Mouse (Mus musculus) lung, postnatal 4 days (tissue): ENCODE data around the gene Parp16.
"Not testable (repeated sequence)": the region's sequence is repeated elsewhere in the genome, so short reads cannot be mapped to it uniquely, and the experiment has no call there.

ENCODE experiments used
- DNase-seq, 2 experiments: peaks; one replicate each; pipeline ENCODE4 v3.0.0; 2021

Parp16 gene

GRCm38 (mm10) chr9:65247502-65248376, 52.6 kb downstream of the Parp16 start:
- DNase-seq = peak; percentile 19 to 42

- peak in 1 of 2 experiments; percentile 7 for DNase-seq
These were observed 53.2 kb downstream of the Parp16 start for GRCm38 (mm10) chr9:65248377-65248690.

GRCm38 (mm10) chr9:65252026-65252425, 56.9 kb downstream of the Parp16 start:
- DNase-seq = no peak

GRCm38 (mm10) chr9:65255906-65256600, 60.9 kb downstream of the Parp16 start:
- DNase-seq = no peak

- no peak for DNase-seq
These were observed 62.2 kb downstream of the Parp16 start for GRCm38 (mm10) chr9:65257218-65257910.

- DNase-seq = no peak
These were observed 64.2 kb downstream of the Parp16 start for GRCm38 (mm10) chr9:65259366-65259765.

- no peak for DNase-seq
These were observed 66.6 kb downstream of the Parp16 start for GRCm38 (mm10) chr9:65261591-65262230.

- no peak for DNase-seq
These were observed 67.5 kb downstream of the Parp16 start for GRCm38 (mm10) chr9:65262641-65263120.

GRCm38 (mm10) chr9:65264959-65265358, 69.8 kb downstream of the Parp16 start, which contains the start of gene Cilp:
Cilp (plus strand) TSS chr9:65265180.
- peak in 1 of 2 experiments; percentile 55 for DNase-seq

- no peak for DNase-seq
These were observed 72.8 kb downstream of the Parp16 start for GRCm38 (mm10) chr9:65267742-65268515.

GRCm38 (mm10) chr9:65273048-65273809, 78.1 kb downstream of the Parp16 start:
- DNase-seq = no peak

- DNase-seq = no peak
These were observed 78.7 kb downstream of the Parp16 start for GRCm38 (mm10) chr9:65273873-65274272.

GRCm38 (mm10) chr9:65274851-65275250, 79.7 kb downstream of the Parp16 start:
- not testable (repeated sequence) for DNase-seq

- no peak for DNase-seq
These were observed 80.8 kb downstream of the Parp16 start for GRCm38 (mm10) chr9:65275810-65276530.

GRCm38 (mm10) chr9:65281536-65282151, 86.5 kb downstream of the Parp16 start:
- DNase-seq = no peak

GRCm38 (mm10) chr9:65283301-65283700, 88.1 kb downstream of the Parp16 start:
- peak in 1 of 2 experiments; percentile 52 for DNase-seq

- not testable (repeated sequence) for DNase-seq
These were observed 93.1 kb downstream of the Parp16 start for GRCm38 (mm10) chr9:65288252-65288651.
